Mouse (Mus musculus): ENCODE measurements around the gene Bmp7. TPM values are rescaled to one million over a fixed set of nuclear protein-coding genes. Genes with fewer than 3 reads are reported as not detected.

The Bmp7 gene
- total and polyA plus RNA-seq, 2 experiments from 2014 or later, result 15.3 to 34.0 TPM

DNA sequence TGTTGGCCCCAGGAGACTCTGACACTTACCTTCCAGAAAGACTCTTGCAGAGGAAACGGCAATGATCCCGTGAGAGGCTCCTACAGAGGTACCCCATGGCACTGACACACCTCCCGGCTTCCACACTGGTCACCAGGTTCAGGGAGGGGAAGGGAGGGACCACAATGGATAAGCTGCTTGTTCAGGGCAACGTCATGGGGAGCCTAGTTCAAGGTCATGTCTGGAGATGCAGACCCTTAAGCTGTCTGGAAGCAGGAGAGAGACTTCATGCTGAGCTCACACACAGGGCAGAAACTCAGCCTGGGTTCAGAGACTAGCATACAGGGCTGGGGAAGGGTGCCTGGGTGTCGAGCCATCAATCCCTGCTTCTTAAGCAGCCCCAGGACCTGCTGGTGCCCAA is 73.8 kb downstream of the Bmp7 start:
- ATAC-seq (ENCODE audit: low FRiP score) (no peak), DNase-seq (ENCODE audit: low spot score) (no peak)
- WGBS, result 75% methylated on average over 5 of the region's 5 CpGs
- 0 out of 2 replicates have a peak, but pooled peaks cover 3% of the 10 kb centered on the region for H3K4me1 ChIP-seq (ENCODE audit: insufficient read depth, low read length)
- no peaks in the 10 kb centered on the region for H3K27me3 ChIP-seq (ENCODE audit: insufficient read depth, low read length)
- H3K27ac ChIP-seq (ENCODE audit: low read depth, low read length), result no peak overlapping the region
- no peak overlapping the region for H3K4me3 ChIP-seq (ENCODE audit: low read depth, low read length)
- H3K36me3 ChIP-seq (ENCODE audit: insufficient read depth, low read length), result no peaks in the 10 kb centered on the region
- no peak overlapping the region for H3K4me2 ChIP-seq (ENCODE audit: low read depth, low read length, poor library complexity, severe bottlenecking)
- no peak for TF ChIP-seq CTCF (IDR thresholded peaks at IDR 0.05)
- 0 out of 2 replicates have a peak, but pooled peaks cover 2% of the 10 kb centered on the region for H3K9me3 ChIP-seq (ENCODE audit: low read length)
- no peak overlapping the region for H3K9ac ChIP-seq (replicated peaks; ENCODE audit: low read length, poor library complexity, severe bottlenecking)

GRCm38 (mm10) chr2:172865165-172865564 is 75.0 kb downstream of the Bmp7 start:
- Histone ChIP-seq H3K27me3 (ENCODE audit: insufficient read depth, low read length) (no peaks in the 10 kb centered on the region), H3K4me3 (ENCODE audit: low read depth, low read length) (no peak overlapping the region), H3K4me1 (ENCODE audit: insufficient read depth, low read length) (0 out of 2 replicates have a peak, but pooled peaks cover 3% of the 10 kb centered on the region), H3K4me2 (ENCODE audit: low read depth, low read length, poor library complexity, severe bottlenecking) (no peak overlapping the region), H3K36me3 (ENCODE audit: insufficient read depth, low read length) (no peaks in the 10 kb centered on the region), H3K27ac (ENCODE audit: low read depth, low read length) (no peak overlapping the region), H3K9me3 (ENCODE audit: low read length) (0 out of 2 replicates have a peak, but pooled peaks cover 2% of the 10 kb centered on the region), H3K9ac (replicated peaks; ENCODE audit: low read length, poor library complexity, severe bottlenecking) (no peak overlapping the region)
- WGBS, result 99% methylated on average over 6 of the region's 6 CpGs
- ATAC-seq (ENCODE audit: low FRiP score), result no peak
- TF ChIP-seq CTCF (IDR thresholded peaks at IDR 0.05), result no peak
- no peak for DNase-seq (ENCODE audit: low spot score)

- DNase-seq (ENCODE audit: low spot score) (no peak), ATAC-seq (ENCODE audit: low FRiP score) (no peak)
- 95% methylated on average over 6 of the region's 7 CpGs for WGBS
- Histone ChIP-seq H3K36me3 (ENCODE audit: insufficient read depth, low read length) (no peaks in the 10 kb centered on the region), H3K4me3 (ENCODE audit: low read depth, low read length) (no peak overlapping the region), H3K9me3 (ENCODE audit: low read length) (0 out of 2 replicates have a peak, but pooled peaks cover 2% of the 10 kb centered on the region), H3K27me3 (ENCODE audit: insufficient read depth, low read length) (no peaks in the 10 kb centered on the region), H3K27ac (ENCODE audit: low read depth, low read length) (no peak overlapping the region), H3K4me2 (ENCODE audit: low read depth, low read length, poor library complexity, severe bottlenecking) (no peak overlapping the region), H3K9ac (replicated peaks; ENCODE audit: low read length, poor library complexity, severe bottlenecking) (no peak overlapping the region), H3K4me1 (ENCODE audit: insufficient read depth, low read length) (0 out of 2 replicates have a peak, but pooled peaks cover 3% of the 10 kb centered on the region)
- peak; percentile 40 for TF ChIP-seq CTCF (IDR thresholded peaks at IDR 0.05)
Measured at GRCm38 (mm10) chr2:172864566-172864965, 75.6 kb downstream of the Bmp7 start.

GRCm38 (mm10) chr2:172863469-172863856 is 76.7 kb downstream of the Bmp7 start:
- Histone ChIP-seq H3K36me3 (ENCODE audit: insufficient read depth, low read length) (no peaks in the 10 kb centered on the region), H3K4me1 (ENCODE audit: insufficient read depth, low read length) (0 out of 2 replicates have a peak, but pooled peaks cover 3% of the 10 kb centered on the region), H3K27ac (ENCODE audit: low read depth, low read length) (no peak overlapping the region), H3K4me3 (ENCODE audit: low read depth, low read length) (no peak overlapping the region), H3K9ac (replicated peaks; ENCODE audit: low read length, poor library complexity, severe bottlenecking) (no peak overlapping the region), H3K27me3 (ENCODE audit: insufficient read depth, low read length) (no peaks in the 10 kb centered on the region), H3K4me2 (ENCODE audit: low read depth, low read length, poor library complexity, severe bottlenecking) (peak overlapping the region; percentile 33), H3K9me3 (ENCODE audit: low read length) (0 out of 2 replicates have a peak, but pooled peaks cover 2% of the 10 kb centered on the region)
- TF ChIP-seq CTCF (IDR thresholded peaks at IDR 0.05), result no peak
- 64% methylated on average over 14 of the region's 14 CpGs for WGBS
- ATAC-seq (ENCODE audit: low FRiP score) (peak; percentile 31; the same call in 1 of the 2 replicates), DNase-seq (ENCODE audit: low spot score) (no peak)

- H3K9ac ChIP-seq (replicated peaks; ENCODE audit: low read length, poor library complexity, severe bottlenecking), result no peak overlapping the region
- H3K27ac ChIP-seq (ENCODE audit: low read depth, low read length), result no peak overlapping the region
- no peaks in the 10 kb centered on the region for H3K9me3 ChIP-seq (ENCODE audit: low read length)
- no peaks in the 10 kb centered on the region for H3K36me3 ChIP-seq (ENCODE audit: insufficient read depth, low read length)
- 38% methylated on average over 29 of the region's 29 CpGs for WGBS
- DNase-seq (ENCODE audit: low spot score), result peak; percentile 37
- no peak for TF ChIP-seq CTCF (IDR thresholded peaks at IDR 0.05)
- H3K4me1 ChIP-seq (ENCODE audit: insufficient read depth, low read length), result 0 out of 2 replicates have a peak, but pooled peaks cover 3% of the 10 kb centered on the region
- peak; percentile 34; the same call in 1 of the 2 replicates for ATAC-seq (ENCODE audit: low FRiP score)
- no peaks in the 10 kb centered on the region for H3K27me3 ChIP-seq (ENCODE audit: insufficient read depth, low read length)
- H3K4me2 ChIP-seq (ENCODE audit: low read depth, low read length, poor library complexity, severe bottlenecking), result peak overlapping the region; percentile 33
- no peak overlapping the region for H3K4me3 ChIP-seq (ENCODE audit: low read depth, low read length)
Measured at GRCm38 (mm10) chr2:172862850-172863468, 77.2 kb downstream of the Bmp7 start.

- Histone ChIP-seq H3K9ac (replicated peaks; ENCODE audit: low read length, poor library complexity, severe bottlenecking) (no peak overlapping the region), H3K36me3 (ENCODE audit: insufficient read depth, low read length) (no peaks in the 10 kb centered on the region), H3K4me1 (ENCODE audit: insufficient read depth, low read length) (0 out of 2 replicates have a peak, but pooled peaks cover 3% of the 10 kb centered on the region), H3K4me3 (ENCODE audit: low read depth, low read length) (no peak overlapping the region), H3K27me3 (ENCODE audit: insufficient read depth, low read length) (no peaks in the 10 kb centered on the region), H3K9me3 (ENCODE audit: low read length) (no peaks in the 10 kb centered on the region), H3K27ac (ENCODE audit: low read depth, low read length) (no peak overlapping the region), H3K4me2 (ENCODE audit: low read depth, low read length, poor library complexity, severe bottlenecking) (no peak overlapping the region)
- 66% methylated on average over 19 of the region's 19 CpGs for WGBS
- ATAC-seq (ENCODE audit: low FRiP score) (no peak), DNase-seq (ENCODE audit: low spot score) (no peak)
- TF ChIP-seq CTCF (IDR thresholded peaks at IDR 0.05), result no peak
Measured at GRCm38 (mm10) chr2:172862424-172862823, 77.7 kb downstream of the Bmp7 start.
